Mouse (Mus musculus): Measurements from ENCODE around the gene Psmb2.

The Psmb2 gene

DNA sequence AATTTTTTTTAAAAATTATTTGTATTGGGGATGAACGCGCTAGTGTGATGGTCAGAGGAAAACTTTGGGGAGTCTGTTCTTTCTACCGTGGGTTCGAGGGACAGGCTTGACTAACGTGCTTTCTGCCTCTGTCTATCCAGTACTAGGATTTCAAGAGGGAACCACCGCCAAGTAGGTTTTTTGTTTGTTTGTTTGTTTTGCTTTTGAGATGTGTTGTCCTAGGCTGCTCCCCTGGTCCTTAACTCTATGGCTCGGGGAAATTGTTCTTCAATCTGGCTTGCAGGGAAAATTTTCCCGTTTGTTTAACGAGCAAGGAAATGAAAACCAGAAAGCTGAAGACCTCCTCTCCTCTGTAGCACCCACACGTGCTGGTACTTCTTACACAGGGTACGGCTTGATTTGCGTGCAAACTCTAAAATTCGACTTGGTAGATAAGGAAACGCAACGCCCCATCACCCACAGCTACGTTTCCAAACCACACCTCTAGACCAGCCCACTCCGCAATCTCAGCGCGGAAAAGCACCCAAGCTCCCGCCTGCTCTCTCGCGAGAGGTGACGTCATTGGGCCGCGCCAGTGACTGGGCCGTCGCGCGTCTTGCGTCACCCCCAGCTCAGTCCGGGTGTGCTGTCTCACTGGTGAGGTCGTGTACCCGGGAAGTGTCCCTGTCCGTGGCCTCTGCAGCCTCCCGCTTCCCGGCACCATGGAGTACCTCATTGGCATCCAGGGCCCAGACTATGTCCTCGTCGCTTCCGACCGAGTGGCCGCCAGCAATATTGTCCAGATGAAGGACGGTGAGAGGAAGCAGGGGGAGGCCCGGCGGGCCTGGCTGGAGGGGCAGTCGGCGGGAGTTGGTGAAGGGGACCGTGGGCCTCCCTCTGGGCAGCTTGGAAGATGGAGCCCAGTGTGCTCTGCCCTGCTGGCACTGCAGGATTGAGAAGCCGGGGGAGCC, at the start of gene Psmb2:
Gene Psmb2 (plus strand): TSS at position 577 of the 950 bp plus-strand sequence.
- in situ Hi-C loops (cut with MboI, MseI), result loop anchor here (5.0 kb wide), 1 partner anchor 120 kb away; the partner anchor contains the start of gene Clspn

DNA sequence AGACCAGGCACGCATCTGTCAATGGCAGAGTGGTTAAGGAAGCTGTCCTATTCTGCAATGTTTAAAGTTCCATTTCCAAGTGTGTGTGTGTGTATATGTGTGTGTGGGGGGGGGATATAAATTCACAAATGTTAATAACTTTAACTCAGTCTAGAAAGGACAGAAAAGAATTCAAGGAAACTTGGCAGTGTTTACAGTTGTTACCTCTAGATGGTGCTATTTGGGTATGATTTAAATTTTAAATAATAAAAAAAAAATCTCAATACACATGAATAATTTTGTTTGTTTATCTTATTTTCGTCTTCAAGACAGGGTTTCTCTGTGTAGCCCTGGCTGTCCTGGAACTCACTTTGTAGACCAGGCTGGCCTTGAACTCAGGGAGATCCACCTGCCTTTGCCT, 45.5 kb upstream of the Psmb2 start:
- in situ Hi-C loops (cut with MboI, MseI), result no loop called here

DNA sequence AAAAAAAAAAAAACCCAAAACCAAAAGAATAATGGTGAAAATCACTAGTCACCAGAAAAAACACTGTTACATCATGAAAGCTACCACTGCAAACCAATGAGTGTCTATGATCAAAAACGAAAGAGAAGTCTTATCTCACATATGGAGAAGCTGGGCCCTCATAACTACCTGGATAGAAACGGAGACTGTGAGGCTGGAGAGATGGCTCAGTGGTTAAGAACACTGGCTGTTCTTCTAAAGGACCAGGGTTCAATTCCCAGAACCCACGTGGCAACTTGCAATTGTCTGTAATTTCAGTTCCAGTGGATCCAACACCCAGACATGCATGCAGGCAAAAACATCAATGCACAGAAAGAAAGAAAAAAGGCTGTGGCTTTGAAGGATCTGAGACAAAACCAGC, 44.8 kb upstream of the Psmb2 start:
- in situ Hi-C loops (cut with MboI, MseI), result no loop called here

DNA sequence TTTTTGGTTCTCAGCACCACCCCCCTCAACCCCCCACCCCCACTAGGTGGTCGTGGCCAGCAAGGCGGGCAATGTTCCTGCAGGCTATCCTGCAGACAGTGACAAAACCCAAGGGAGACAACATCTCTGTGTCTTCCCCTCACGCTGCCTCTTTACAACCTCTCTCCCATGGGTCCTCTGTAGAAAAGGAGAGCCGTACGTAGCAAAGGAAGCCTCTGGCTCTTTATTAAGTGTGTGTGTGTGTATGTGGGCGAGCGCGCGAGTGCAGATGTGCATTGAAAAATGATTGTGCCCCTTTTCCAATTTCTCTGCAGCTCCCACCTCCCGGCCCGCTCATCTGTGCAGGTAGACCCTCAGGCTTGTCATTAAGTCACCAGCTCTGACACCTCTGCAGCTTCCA, 41.1 kb upstream of the Psmb2 start:
- in situ Hi-C loops (cut with MboI, MseI), result no loop called here

DNA sequence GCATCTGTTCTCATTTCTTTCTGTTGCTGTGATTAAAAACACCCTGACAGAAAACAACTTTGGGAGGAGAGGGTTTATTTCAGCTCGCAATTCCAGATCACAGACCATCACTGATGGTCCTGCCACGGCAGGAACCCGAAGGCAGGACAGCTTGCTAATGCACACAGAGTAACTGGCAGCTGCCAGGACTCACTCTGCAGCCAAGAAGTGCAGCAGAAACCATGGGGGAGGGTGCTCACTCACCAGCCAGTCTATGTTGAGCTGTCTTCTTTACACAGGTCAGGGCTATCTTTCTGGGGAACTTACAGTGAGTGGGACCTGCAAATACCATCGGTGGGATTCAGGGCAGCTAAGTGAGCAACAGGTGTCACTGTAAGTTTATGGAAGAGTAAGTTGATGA, 40.0 kb upstream of the Psmb2 start:
- in situ Hi-C loops (cut with MboI, MseI), result no loop called here

DNA sequence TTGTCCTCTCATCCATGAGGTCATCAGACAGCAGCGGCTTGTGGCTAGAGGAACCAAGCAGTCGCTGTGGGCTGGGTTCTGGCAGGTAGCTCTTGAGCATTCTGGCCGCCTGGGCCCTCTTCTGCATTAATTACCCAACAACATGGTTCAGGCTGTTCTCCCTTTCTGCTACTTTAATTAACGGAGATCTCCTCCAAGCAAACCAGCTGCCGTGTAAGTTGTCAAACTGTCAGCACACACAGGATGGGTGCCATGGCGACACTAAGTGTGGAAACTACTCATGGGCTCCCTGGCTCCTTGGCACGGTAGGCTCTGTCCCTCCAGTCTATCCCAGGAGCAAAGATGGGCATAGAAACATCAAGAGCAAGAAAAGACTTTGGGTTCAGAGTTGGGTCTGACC, 38.1 kb upstream of the Psmb2 start:
- in situ Hi-C loops (cut with MboI, MseI), result no loop called here

DNA sequence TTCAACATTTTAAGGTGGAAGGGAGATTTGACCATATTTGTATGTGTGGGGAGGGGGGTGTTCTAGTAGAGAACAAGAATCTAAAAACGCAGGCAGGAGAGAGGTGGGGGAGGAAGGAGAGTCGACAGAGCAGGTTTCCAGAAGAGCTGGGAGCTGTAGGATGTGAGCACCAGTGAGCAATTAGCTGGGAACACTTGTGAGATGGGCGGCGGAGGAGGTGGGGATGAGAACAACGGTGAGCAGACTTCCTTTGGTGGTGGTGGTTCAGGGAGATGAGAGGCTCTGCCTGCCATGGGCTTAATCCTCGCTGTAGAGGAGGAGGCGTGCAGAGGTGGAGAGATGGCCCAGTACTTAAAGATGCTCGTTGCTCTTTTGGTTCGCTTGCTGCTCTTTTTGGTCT, 35.5 kb upstream of the Psmb2 start:
- in situ Hi-C loops (cut with MboI, MseI), result no loop called here

DNA sequence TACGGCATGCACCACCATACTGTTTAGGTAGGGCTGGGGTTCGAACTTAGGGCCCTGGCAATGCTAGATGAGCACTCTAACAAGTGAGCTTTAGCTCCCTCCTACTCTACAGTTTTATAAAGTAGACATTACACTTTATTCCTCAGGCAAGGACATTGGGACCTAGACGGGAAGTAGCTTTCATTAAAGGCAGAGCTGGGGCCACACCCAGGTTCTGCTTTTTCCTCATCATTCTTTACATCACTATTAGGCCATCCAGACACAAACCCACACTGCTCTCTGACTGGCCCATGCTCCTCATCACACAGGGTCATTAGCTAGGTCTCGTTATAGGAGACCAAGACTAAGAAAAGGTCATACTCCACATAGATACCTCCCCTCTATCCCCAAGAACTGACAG, 33.6 kb upstream of the Psmb2 start:
- in situ Hi-C loops (cut with MboI, MseI), result no loop called here

DNA sequence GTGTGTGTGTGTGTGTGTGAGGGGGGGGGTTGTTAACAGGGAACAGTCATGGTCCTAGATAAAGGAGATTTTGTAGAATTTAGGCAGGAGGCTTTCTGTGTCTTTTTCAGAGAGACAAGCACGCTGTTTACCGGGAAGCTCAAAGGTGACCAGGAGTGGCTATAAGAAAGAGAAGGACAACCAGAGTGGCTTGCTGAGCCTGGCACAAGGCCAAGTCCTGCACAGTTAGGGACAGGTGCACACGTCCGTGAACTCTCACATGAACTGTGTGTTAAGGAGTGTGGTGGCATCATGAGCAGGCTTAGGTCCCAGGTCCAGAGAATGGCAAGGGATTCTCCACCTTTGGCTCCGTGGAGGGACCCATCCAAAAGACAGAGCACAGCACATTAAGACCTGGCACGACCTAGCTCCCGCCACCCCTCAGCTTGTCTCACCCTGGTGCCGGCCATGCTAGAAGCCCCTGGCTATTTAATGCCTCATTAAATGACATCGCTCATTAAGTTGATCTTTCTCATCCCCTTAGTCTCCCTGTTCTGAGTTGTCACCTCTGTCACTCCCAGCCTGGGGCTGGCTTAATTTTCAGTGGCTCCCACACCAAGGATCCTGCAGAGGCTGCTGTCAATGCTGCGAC, 33.0 kb upstream of the Psmb2 start:
- in situ Hi-C loops (cut with MboI, MseI), result no loop called here

DNA sequence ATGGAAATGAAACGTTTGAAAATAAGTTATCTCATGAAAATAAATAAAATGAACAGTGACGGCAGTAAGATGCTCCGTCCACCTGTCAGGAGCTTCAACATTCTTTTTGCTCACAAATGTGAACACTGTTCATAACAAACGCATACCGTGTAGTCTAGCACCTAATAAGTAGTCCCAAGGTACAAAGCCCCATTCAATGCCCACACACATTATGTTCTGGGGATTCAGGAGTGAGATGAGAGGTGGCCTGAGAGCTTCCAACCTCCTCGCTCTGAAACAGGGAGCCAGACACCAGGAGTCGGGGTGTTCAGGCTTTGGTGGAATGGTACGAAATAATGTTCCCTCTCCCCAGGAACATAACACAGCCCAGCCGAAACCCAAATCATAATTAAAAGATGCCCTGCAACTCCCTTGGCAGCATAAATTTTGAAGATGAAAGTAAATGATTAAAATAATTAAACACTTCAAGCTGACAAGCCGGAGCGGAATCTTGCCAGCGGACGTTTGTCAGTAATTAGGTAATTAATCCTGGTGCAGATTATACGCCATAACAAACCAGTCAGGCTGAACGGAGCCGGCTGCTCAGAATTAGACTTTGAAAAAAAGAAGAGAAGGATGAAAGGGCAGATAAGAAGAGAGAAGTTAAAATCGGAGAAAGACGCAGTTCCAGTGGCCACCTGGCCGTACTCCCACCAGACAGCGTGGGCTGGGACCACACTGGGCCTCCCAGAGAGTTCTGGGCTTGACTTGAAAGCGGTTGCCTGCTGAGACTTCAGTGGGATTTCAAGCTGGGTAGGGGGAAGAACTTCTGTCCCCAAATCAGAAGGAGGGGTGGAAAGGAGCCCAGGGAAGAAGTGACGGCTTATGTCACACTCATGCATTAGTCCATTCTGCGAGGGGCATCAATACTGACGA, 29.2 kb upstream of the Psmb2 start:
- in situ Hi-C loops (cut with MboI, MseI), result no loop called here

DNA sequence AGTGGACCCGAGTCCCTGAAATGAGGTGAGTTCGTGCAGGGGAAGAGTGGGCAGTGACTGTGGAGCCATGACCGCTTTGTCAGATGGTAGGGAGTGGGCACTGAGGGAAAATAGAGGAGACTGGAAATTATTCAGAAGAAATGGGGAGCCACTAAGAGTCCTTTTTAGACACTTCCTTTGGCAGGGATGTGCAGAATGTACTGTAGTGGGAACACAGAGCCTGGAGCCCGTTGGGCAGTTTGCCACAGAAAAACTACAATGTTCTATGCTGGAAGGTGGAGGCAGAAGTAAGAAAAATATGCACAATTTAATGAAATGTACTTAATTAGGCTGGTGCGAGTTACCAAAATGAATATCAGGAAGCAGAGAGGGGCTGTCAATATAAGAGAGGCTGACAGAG, 24.3 kb upstream of the Psmb2 start:
- in situ Hi-C loops (cut with MboI, MseI), result no loop called here

DNA sequence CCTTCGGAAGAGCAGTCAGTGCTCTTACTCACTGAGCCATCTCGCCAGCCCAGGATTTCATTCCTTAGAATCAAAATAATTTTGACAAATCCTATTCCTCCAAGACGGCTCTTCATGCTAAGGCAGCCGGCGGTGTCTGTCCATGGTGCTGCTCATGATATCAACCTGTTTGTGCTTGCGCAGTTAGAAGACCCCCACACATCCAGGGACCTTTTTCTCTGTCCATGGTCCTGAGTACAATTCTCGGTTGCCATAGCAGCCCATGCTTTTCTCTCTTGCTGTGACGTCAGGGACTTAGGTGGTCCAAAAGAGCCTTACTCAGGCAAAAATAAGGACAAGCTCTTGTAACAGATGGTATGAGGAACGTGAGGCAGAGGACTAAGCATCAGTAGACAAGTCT, 22.1 kb upstream of the Psmb2 start:
- in situ Hi-C loops (cut with MboI, MseI), result no loop called here

DNA sequence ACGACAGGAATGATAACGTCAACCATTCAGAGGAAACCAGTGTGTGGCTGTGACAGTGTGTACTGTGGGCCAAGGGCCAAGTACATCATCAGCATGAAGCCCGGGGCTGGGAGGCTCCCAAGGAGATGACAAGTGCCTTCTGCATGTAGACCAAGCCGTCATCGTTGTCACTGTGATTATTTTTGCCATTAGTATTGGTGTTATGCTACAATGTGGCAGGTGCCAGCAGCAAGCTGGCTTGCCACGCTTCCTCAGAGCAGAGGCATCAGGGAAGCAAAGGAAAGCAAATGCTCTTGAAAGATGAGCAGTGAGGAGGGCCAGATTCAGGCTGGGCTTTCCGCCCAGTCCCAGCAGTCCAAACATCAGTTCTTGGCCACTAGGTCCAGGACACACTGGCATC, 16.2 kb upstream of the Psmb2 start:
- in situ Hi-C loops (cut with MboI, MseI), result no loop called here

DNA sequence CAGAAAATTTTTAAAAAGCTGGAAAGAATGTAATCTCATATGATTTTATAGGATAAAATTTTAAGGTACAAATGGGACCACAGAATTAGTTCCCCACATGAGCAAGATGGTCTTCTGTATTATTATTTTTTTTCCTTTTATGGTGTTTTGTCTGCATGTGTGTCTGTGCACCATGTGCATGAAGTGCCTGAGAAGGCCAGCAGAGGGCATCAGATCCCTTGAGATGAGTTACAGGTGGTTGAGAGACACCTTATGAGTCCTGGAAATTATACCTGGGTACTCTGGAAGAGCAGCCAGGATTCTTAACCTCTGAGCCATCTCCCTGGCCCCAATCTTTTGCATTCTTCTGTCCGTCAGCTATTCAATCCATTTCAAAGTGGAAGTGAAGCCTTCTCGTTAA, 10.4 kb upstream of the Psmb2 start:
- in situ Hi-C loops (cut with MboI, MseI), result no loop called here

DNA sequence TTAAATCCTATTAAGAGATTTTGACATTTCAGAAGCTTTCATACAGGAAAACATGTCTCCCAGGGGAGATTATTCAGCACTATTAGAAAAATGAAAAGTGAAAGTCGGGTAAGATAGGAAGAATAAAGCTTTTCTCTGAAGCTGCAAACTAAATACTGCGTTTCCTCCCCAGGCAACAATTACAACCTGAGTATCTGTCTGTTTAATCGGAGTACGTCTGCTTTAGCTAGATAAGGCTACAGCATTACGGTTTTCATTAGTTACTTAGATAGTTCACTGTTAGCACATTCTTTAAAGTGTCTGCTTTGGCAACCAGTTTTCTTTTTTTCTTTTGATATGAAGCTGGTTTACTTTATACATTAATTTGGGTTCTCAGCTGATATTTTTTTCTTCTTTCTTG, 4.9 kb downstream of the Psmb2 start:
- in situ Hi-C loops (cut with MboI, MseI), result no loop called here

DNA sequence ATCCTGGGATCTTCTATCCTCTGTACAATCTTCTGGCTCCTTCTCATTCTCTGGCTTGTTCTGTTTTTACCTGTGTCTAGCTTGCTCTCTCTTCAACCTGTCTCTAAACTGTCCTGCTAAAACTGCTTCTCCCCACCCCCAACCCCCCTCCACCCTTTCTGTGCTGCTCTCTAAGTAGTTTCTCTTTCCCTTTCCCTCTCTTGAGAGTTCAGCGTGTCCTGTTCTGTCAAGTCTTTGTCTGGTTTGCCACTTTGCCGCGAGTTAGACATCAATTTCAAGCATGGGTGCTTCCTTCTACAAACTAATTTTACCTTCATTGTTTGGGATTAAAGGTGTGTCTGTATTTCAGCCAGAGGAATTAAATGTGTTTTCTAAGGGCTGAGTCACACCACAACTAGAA, 5.7 kb downstream of the Psmb2 start:
- in situ Hi-C loops (cut with MboI, MseI), result no loop called here

DNA sequence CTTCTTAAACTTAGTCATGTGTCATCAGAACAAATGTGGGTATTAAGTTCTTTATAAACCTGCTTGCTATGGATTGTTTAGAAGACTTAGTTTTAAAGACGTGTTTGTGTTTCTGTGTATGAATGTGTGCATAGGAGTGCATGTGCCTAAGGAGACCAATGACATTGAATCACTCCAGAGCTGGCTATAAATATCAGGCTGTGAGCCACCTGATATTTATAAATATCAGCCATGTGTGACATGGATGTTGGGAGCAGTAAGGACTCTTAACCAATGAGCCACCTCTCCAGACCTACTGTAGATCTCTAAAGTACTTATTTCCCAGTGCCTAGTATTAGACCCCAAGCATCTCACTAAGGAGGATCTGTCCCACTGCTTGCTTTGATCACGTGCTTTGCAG, 12.0 kb downstream of the Psmb2 start:
- in situ Hi-C loops (cut with MboI, MseI), result no loop called here

DNA sequence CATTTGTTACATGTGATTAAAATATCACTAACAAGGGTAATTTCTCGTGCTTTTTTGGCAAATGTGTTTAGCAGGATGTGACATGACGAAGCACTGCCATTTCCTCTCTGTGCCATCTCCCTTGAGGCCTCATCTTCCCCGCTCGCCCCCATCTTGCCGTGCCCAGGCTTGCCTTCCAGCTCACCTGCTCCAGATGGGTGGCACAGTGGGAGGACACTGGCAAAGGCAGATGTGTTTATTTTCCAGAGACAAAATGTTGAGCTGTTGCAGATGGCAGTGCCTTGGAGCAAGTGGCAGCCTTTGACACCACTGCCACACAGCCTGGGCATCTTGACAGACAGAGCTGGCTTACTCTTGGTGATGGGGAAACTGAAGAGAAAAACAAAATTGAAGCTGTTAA, 15.6 kb downstream of the Psmb2 start:
- in situ Hi-C loops (cut with MboI, MseI), result no loop called here

DNA sequence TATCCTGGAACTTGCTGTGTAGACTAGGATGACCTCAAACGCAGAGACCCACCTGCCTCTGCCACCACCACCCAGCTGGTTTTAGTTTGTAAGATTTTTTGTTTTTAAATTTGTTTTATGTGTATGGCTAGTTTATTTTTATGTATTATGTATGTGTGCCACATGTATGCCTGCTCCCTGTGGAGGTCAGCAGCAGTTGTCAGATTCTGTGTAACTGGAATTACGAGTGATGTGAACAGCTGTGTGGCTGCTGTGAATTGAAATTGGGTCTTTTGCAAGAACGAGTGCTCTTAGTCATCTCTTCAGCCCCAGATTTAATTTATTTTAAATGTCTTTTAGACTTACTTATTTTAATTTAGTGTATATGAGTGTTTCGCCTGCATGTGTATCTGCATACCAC, 19.5 kb downstream of the Psmb2 start:
- in situ Hi-C loops (cut with MboI, MseI), result no loop called here

DNA sequence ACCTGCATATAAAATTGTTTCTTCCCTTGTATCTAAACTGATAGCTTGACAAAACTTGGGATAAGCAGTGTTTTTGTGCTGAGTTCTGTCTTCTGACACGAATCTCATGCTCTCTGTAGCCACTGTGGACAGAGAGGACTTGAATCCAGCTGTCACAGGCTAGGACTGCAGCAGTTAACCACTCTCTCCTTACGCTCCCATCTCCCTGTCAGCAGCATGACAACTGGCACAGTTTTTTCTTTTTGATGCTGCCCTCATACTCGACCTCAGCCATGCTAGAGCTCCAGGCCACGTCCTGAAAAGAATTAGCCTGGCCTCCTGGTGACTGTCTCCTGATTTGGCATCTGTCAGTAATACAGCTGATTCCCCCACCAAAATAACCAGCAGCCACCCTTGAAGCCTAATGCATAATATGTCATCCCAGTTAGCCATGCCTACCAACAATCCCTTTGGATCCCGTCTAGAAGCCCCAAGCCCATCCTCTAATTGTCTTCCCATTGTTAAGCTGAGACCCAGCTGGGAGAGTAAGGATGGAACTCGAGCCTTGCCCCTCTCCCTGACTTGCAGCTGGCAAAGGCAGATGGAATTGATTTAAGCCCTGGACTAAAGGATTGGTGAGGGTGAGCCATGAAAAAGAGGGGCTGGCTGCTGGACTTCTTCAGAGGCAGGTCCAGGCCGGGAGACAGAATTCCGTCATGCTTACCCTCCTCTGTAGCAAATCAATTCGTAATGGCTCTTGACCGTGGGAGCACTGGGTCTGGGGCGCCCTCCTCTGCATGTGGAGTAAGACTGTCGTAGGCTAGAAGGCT, 29.4 kb downstream of the Psmb2 start:
- in situ Hi-C loops (cut with MboI, MseI), result no loop called here

DNA sequence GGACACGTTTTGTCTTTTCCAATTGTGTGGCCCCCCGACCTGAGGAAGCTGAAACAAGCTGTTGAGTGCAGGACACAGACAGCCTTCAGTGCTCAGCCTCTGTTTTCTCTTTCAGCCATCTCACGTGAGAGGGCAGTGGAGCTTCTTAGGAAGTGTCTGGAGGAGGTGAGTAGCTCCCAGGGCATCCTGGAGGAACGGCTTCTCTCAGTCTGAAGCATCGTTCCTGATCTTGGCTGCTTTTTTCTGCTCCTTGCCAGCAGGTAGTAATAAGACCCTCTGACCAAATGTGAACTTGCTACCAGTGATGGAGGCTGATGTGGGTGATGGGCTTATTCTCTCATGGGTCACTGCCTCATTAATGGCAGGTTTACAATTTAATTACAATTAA, 30.0 kb downstream of the Psmb2 start:
- in situ Hi-C loops (cut with MboI, MseI), result no loop called here

All from T-helper 2 cell (primary cell).